Comparison of ENCODE assay signal across 19 mouse cellular contexts in genomic region chrX:159840225-159840624, GRCm38 (mm10).
DNase-seq lines count a peak whose midpoint lies in the region; ATAC-seq and TF ChIP-seq lines count a peak whose summit lies in the region.
"Had no signal": no experiment of that assay in that cellular context is flagged by ENCODE, and none has a peak within 500 bp of the region (broad histone marks: within the 10 kb centered on the region; RNA-seq: fewer than 3 reads in every experiment).

No protein-coding gene starts in this region.

- 43% methylated on average over 7 of the region's 7 CpGs for whole genome bisulfite sequencing in limb, embryonic 14.5 days
- WGBS in limb, embryonic 10.5 days = 40% methylated on average over 7 of the region's 7 CpGs
- WGBS in heart, postnatal 0 days = 60% methylated on average over 7 of the region's 7 CpGs
- WGBS in stomach, embryonic 16.5 days = 57% methylated on average over 7 of the region's 7 CpGs
- 51% methylated on average over 7 of the region's 7 CpGs for WGBS in kidney, embryonic 15.5 days

- no peaks in the 10 kb centered on the region for H3K27me3 ChIP-seq in limb, embryonic 14.5 days (ENCODE audit: control insufficient read depth, insufficient read depth, low read length)
- peaks cover 90% of the 10 kb centered on the region for H3K27me3 ChIP-seq in limb, embryonic 10.5 days (ENCODE audit: low read depth, poor library complexity, severe bottlenecking)
- H3K27me3 ChIP-seq in heart, postnatal 0 days (ENCODE audit: control insufficient read depth, insufficient read depth, low read length) = no peaks in the 10 kb centered on the region
- H3K27me3 ChIP-seq in stomach, embryonic 16.5 days (ENCODE audit: control insufficient read depth, insufficient read depth, low read length) = no peaks in the 10 kb centered on the region
- H3K27me3 ChIP-seq in kidney, embryonic 15.5 days = peaks cover 13% of the 10 kb centered on the region
- H3K27me3 ChIP-seq: neural tube, embryonic 12.5 days had no signal

- TF ChIP-seq CTCF in bone marrow macrophage, adult 2 months (IDR thresholded peaks at IDR 0.05; ENCODE audit: low read depth, low read length) = no peak
- no peak for TF ChIP-seq CTCF in heart, postnatal 0 days (IDR thresholded peaks at IDR 0.05; ENCODE audit: low read depth)

- no peak overlapping the region for H3K4me3 ChIP-seq in limb, embryonic 14.5 days (replicated peaks; ENCODE audit: low read length)
- H3K4me3 ChIP-seq in limb, embryonic 10.5 days = no peak overlapping the region
- no peak overlapping the region for H3K4me3 ChIP-seq in bone marrow macrophage, adult 2 months (ENCODE audit: insufficient read depth, low read length)
- no peak overlapping the region for H3K4me3 ChIP-seq in heart, postnatal 0 days (ENCODE audit: low read depth, low read length)
- H3K4me3 ChIP-seq in stomach, embryonic 16.5 days (replicated peaks; ENCODE audit: low read length) = no peak overlapping the region
- no peak overlapping the region for H3K4me3 ChIP-seq in kidney, embryonic 15.5 days (replicated peaks)
- H3K4me3 ChIP-seq: embryonic facial prominence, embryonic 13.5 days; heart, adult 2 months; megakaryocyte, embryonic 14.5 days; neural tube, embryonic 12.5 days had no signal

- ATAC-seq in limb, embryonic 14.5 days (ENCODE audit: low FRiP score, low read depth) = peak; percentile 44; the same call in 1 of the 2 replicates
- peak; percentile 30; the same call in 1 of the 2 replicates for ATAC-seq in heart, postnatal 0 days (ENCODE audit: insufficient read depth, low read depth)
- ATAC-seq in stomach, embryonic 16.5 days (ENCODE audit: insufficient read depth, low FRiP score) = peak; percentile 13; the same call in 1 of the 2 replicates
- no peak for ATAC-seq in kidney, embryonic 15.5 days (replicated peaks; ENCODE audit: low FRiP score)

- no peak overlapping the region for H3K27ac ChIP-seq in limb, embryonic 14.5 days (replicated peaks; ENCODE audit: low read depth, low read length)
- H3K27ac ChIP-seq in limb, embryonic 10.5 days = no peak overlapping the region
- H3K27ac ChIP-seq in bone marrow macrophage, adult 2 months (ENCODE audit: insufficient read depth, low read depth, low read length) = peak overlapping the region; percentile 36; the same call in 1 of the 2 replicates
- no peak overlapping the region for H3K27ac ChIP-seq in heart, postnatal 0 days (ENCODE audit: low read depth)
- H3K27ac ChIP-seq in stomach, embryonic 16.5 days (ENCODE audit: low read length) = no peak overlapping the region
- no peak overlapping the region for H3K27ac ChIP-seq in kidney, embryonic 15.5 days
- H3K27ac ChIP-seq: embryonic facial prominence, embryonic 13.5 days; heart, adult 2 months; neural tube, embryonic 12.5 days had no signal

- no peaks in the 10 kb centered on the region for H3K36me3 ChIP-seq in limb, embryonic 14.5 days (ENCODE audit: control insufficient read depth, insufficient read depth, low read length)
- H3K36me3 ChIP-seq in limb, embryonic 10.5 days = no peaks in the 10 kb centered on the region
- H3K36me3 ChIP-seq in heart, postnatal 0 days (replicated peaks; ENCODE audit: control insufficient read depth, insufficient read depth, low read length) = no peaks in the 10 kb centered on the region
- H3K36me3 ChIP-seq in stomach, embryonic 16.5 days (ENCODE audit: control insufficient read depth, insufficient read depth, low read length) = no peaks in the 10 kb centered on the region
- no peaks in the 10 kb centered on the region for H3K36me3 ChIP-seq in kidney, embryonic 15.5 days
- H3K36me3 ChIP-seq: embryonic facial prominence, embryonic 13.5 days; neural tube, embryonic 12.5 days had no signal

- no peaks in the 10 kb centered on the region for H3K4me1 ChIP-seq in limb, embryonic 14.5 days (ENCODE audit: control insufficient read depth, insufficient read depth, low read length)
- H3K4me1 ChIP-seq in limb, embryonic 10.5 days = 0 out of 2 replicates have a peak, but pooled peaks cover 2% of the 10 kb centered on the region
- H3K4me1 ChIP-seq in bone marrow macrophage, adult 2 months (ENCODE audit: control insufficient read depth, insufficient read depth, low read length) = peaks cover 14% of the 10 kb centered on the region
- H3K4me1 ChIP-seq in heart, postnatal 0 days (ENCODE audit: control insufficient read depth, insufficient read depth) = no peaks in the 10 kb centered on the region
- H3K4me1 ChIP-seq in stomach, embryonic 16.5 days (ENCODE audit: control insufficient read depth, insufficient read depth, low read length) = no peaks in the 10 kb centered on the region
- no peaks in the 10 kb centered on the region for H3K4me1 ChIP-seq in kidney, embryonic 15.5 days
- H3K4me1 ChIP-seq: embryonic facial prominence, embryonic 13.5 days; neural tube, embryonic 12.5 days had no signal

- no peak for TF ChIP-seq EP300 in heart, postnatal 0 days (IDR thresholded peaks at IDR 0.05; ENCODE audit: low read depth)

- no peak for TF ChIP-seq POLR2A in limb, embryonic 14.5 days (IDR thresholded peaks at IDR 0.05; ENCODE audit: borderline replicate concordance, extremely low read depth, insufficient read depth, insufficient read length)
- no peak for TF ChIP-seq POLR2A in bone marrow macrophage, adult 2 months (IDR thresholded peaks at IDR 0.05; ENCODE audit: borderline replicate concordance, low read depth, low read length)

- H3K4me2 ChIP-seq in limb, embryonic 14.5 days (replicated peaks; ENCODE audit: low read depth, low read length, severe bottlenecking) = no peak overlapping the region
- no peak overlapping the region for H3K4me2 ChIP-seq in heart, postnatal 0 days (ENCODE audit: low read depth, low read length)
- H3K4me2 ChIP-seq in stomach, embryonic 16.5 days (ENCODE audit: low read depth, low read length) = no peak overlapping the region
- H3K4me2 ChIP-seq in kidney, embryonic 15.5 days = no peak overlapping the region
- H3K4me2 ChIP-seq: embryonic facial prominence, embryonic 13.5 days; neural tube, embryonic 12.5 days had no signal

- no peak for DNase-seq in limb, embryonic 14.5 days (ENCODE audit: low spot score)
- DNase-seq in limb, embryonic 10.5 days (ENCODE audit: low spot score) = no peak
- DNase-seq in heart, postnatal 0 days (ENCODE audit: low spot score) = peak; percentile 21
- DNase-seq in cerebellum, postnatal 36 days = no peak
- DNase-seq: adrenal gland, postnatal 10 days; cerebellum, adult 2 months; kidney, adult 8-10 months; kidney, postnatal 4 days; liver; lung, adult 2 months; right cerebral cortex, postnatal 14 days; thymus, postnatal 14 days had no signal

- no peak overlapping the region for H3K9ac ChIP-seq in limb, embryonic 14.5 days (ENCODE audit: low read depth, low read length, severe bottlenecking)
- H3K9ac ChIP-seq in heart, postnatal 0 days (replicated peaks; ENCODE audit: low read depth, low read length) = no peak overlapping the region
- H3K9ac ChIP-seq in stomach, embryonic 16.5 days (ENCODE audit: low read length) = no peak overlapping the region
- H3K9ac ChIP-seq in kidney, embryonic 15.5 days = no peak overlapping the region
- H3K9ac ChIP-seq: embryonic facial prominence, embryonic 13.5 days; neural tube, embryonic 12.5 days had no signal

- no peaks in the 10 kb centered on the region for H3K9me3 ChIP-seq in limb, embryonic 14.5 days (ENCODE audit: control insufficient read depth, low read length)
- H3K9me3 ChIP-seq in limb, embryonic 10.5 days (replicated peaks) = no peaks in the 10 kb centered on the region
- H3K9me3 ChIP-seq in heart, postnatal 0 days (replicated peaks; ENCODE audit: control insufficient read depth, low read length) = no peaks in the 10 kb centered on the region
- no peaks in the 10 kb centered on the region for H3K9me3 ChIP-seq in stomach, embryonic 16.5 days (replicated peaks; ENCODE audit: control insufficient read depth, low read length)
- no peaks in the 10 kb centered on the region for H3K9me3 ChIP-seq in kidney, embryonic 15.5 days (replicated peaks)
- H3K9me3 ChIP-seq: embryonic facial prominence, embryonic 13.5 days; megakaryocyte, embryonic 14.5 days; neural tube, embryonic 12.5 days had no signal
